ENCODE assay signal across 8 mouse cellular contexts in the genomic region with DNA sequence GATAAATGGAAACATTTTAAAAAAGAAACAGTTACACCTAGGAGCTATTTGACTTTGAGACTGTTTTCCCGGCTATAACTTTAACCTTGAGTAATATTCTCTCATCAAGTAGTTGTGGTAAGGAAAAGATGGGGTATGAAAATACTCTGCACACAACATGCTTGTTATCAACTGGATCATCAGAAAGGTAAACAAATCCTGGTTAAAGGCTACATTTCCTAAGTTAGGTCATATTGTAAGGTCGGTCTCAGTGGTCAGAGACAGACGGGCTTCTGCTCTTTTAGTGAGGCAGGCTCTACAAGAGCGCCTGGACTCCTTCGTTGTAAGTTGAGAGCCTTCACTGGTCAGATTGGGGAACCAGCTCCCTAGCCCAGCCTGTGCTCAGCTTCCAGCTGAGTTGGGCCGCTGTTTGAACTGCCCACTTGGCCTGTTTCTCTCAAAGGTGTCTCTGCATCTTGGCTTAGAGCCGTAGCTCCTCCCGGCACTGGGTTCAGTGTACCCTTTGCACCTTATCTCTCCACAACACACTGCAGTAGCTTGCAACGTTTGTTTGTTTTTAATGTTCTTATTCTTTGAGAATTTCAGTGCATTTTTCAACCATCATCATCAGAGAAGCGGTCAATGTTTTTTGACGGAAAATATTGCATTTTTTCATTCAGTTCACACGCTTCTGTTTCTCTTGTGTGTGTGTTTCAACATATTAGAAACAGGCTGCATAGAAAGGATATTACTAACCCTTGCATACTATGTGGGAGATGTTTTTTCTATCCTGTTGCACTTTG. TPM values are rescaled to one million over a fixed set of nuclear protein-coding genes. Genes with fewer than 3 reads are reported as not detected.
DNase-seq lines count a peak whose midpoint lies in the region; ATAC-seq and TF ChIP-seq lines count a peak whose summit lies in the region.

No protein-coding gene starts in this region.

- ATAC-seq in hindbrain, embryonic 12.5 days (ENCODE audit: low FRiP score), result no peak
- peak; percentile 71 for ATAC-seq in liver, embryonic 12.5 days

- intact Hi-C loops in heart, adult 2 months (cut with DNase I), result loop anchor here (5.0 kb wide), 1 partner anchor 45 kb away; a partner anchor contains a TSS

- peaks cover 2% of the 10 kb centered on the region; the same call in 1 of the 2 replicates for H3K79me2 ChIP-seq in heart, adult 2 months (replicated peaks; ENCODE audit: control insufficient read depth, insufficient read depth, low read length)

- no peak for TF ChIP-seq EP300 in heart, adult 2 months (IDR thresholded peaks at IDR 0.05; ENCODE audit: insufficient read depth, low read depth, low read length)

- no peak for DNase-seq in heart, adult 2 months
- DNase-seq in heart, adult 9 months (ENCODE audit: low spot score in 2 of 2), result no peak
- peak; percentile 53 for DNase-seq in cerebellum, adult 11-12 months
- peak; percentile 56 to 70 for DNase-seq in spleen, postnatal 4 days (ENCODE audit: low spot score in 2 of 2)
- DNase-seq in frontal cortex, postnatal 10 days (ENCODE audit: low spot score in 2 of 2), result no peak
- no peak for DNase-seq in adrenal gland, adult 2 months

- H3K36me3 ChIP-seq in heart, adult 2 months (ENCODE audit: control insufficient read depth, insufficient read depth, low read length), result no peaks in the 10 kb centered on the region; the same call in 1 of the 2 replicates
- 0 out of 2 replicates have a peak, but pooled peaks cover 3% of the 10 kb centered on the region for H3K36me3 ChIP-seq in hindbrain, embryonic 12.5 days
- H3K36me3 ChIP-seq in liver, embryonic 12.5 days, result peaks cover 32% of the 10 kb centered on the region

- 44% methylated on average over 12 of the region's 12 CpGs for WGBS in heart, adult 2 months
- WGBS in hindbrain, embryonic 12.5 days, result 68% methylated on average over 12 of the region's 12 CpGs
- 15% methylated on average over 12 of the region's 12 CpGs for WGBS in liver, embryonic 12.5 days (ENCODE audit: insufficient replicate concordance)

- no peak overlapping the region for H3K27ac ChIP-seq in heart, adult 2 months
- no peak overlapping the region for H3K27ac ChIP-seq in hindbrain, embryonic 12.5 days
- peak overlapping the region; percentile 100 for H3K27ac ChIP-seq in liver, embryonic 12.5 days

- H3K4me2 ChIP-seq in hindbrain, embryonic 12.5 days (replicated peaks), result peak overlapping the region; percentile 72
- peak overlapping the region; percentile 75 for H3K4me2 ChIP-seq in liver, embryonic 12.5 days

- TF ChIP-seq CTCF in heart, adult 2 months (IDR thresholded peaks at IDR 0.05), result no peak

- 0 out of 2 replicates have a peak overlapping the region, but pooled peaks have one; percentile 29 for H3K9ac ChIP-seq in heart, adult 2 months (ENCODE audit: low read depth, low read length)
- 0 out of 2 replicates have a peak overlapping the region, but pooled peaks have one; percentile 84 for H3K9ac ChIP-seq in hindbrain, embryonic 12.5 days
- H3K9ac ChIP-seq in liver, embryonic 12.5 days, result peak overlapping the region; percentile 100

- no peak for TF ChIP-seq POLR2A in heart, adult 2 months (IDR thresholded peaks at IDR 0.05; ENCODE audit: insufficient read depth, low read depth, low read length)

- H3K4me3 ChIP-seq in heart, adult 2 months, result peak overlapping the region; percentile 90
- H3K4me3 ChIP-seq in hindbrain, embryonic 12.5 days, result peak overlapping the region; percentile 84
- H3K4me3 ChIP-seq in liver, embryonic 12.5 days, result peak overlapping the region; percentile 99

- no peaks in the 10 kb centered on the region for H3K9me3 ChIP-seq in hindbrain, embryonic 12.5 days (replicated peaks)
- no peaks in the 10 kb centered on the region for H3K9me3 ChIP-seq in liver, embryonic 12.5 days (replicated peaks)

- H3K27me3 ChIP-seq in heart, adult 2 months (ENCODE audit: control insufficient read depth, insufficient read depth, low read length), result no peaks in the 10 kb centered on the region
- no peaks in the 10 kb centered on the region for H3K27me3 ChIP-seq in hindbrain, embryonic 12.5 days
- no peaks in the 10 kb centered on the region for H3K27me3 ChIP-seq in liver, embryonic 12.5 days (replicated peaks)

- peaks cover 4% of the 10 kb centered on the region for H3K4me1 ChIP-seq in heart, adult 2 months (ENCODE audit: control insufficient read depth, insufficient read depth, low read length)
- H3K4me1 ChIP-seq in hindbrain, embryonic 12.5 days, result peaks cover 15% of the 10 kb centered on the region
- H3K4me1 ChIP-seq in liver, embryonic 12.5 days, result peaks cover 66% of the 10 kb centered on the region

RNA-seq across cellular contexts. Expression of a gene that starts 1.8 kb away (rescaled TPM):
- total RNA-seq in heart, adult 2 months (2021), result 10 to 100 TPM; 44.8 to 51.4 TPM
- polyA plus RNA-seq in heart, adult 2 months (2012; rRNA removed), result 20.7 and 22.5 TPM in 2 replicates
- 72.4 and 72.9 TPM in 2 replicates for polyA plus RNA-seq in hindbrain, embryonic 12.5 days (2016; fragmentation: Nextera tagmentation; extraction: Ambion mirVana)
- polyA plus RNA-seq in liver, embryonic 12.5 days (2016; fragmentation: Nextera tagmentation; extraction: Ambion mirVana), result 596 and 604 TPM in 2 replicates
- total RNA-seq in adrenal gland, adult 2 months (2021), result 10 to 100 TPM; 82.8 to 97.9 TPM
- polyA plus RNA-seq in adrenal gland, adult 2 months (2012; rRNA removed), result 161 and 269 TPM in 2 replicates

RNA-seq across cellular contexts. Expression of a gene that starts 27.0 kb away (rescaled TPM):
- 10 to 100 TPM; 25.7 to 25.8 TPM for total RNA-seq in heart, adult 2 months (2021)
- 6.9 and 11.1 TPM in 2 replicates for polyA plus RNA-seq in heart, adult 2 months (2012; rRNA removed)
- 70.1 and 75.0 TPM in 2 replicates for polyA plus RNA-seq in hindbrain, embryonic 12.5 days (2016; fragmentation: Nextera tagmentation; extraction: Ambion mirVana)
- 68.3 and 68.6 TPM in 2 replicates for polyA plus RNA-seq in liver, embryonic 12.5 days (2016; fragmentation: Nextera tagmentation; extraction: Ambion mirVana)
- 10 to 100 TPM; 35.4 to 63.5 TPM for total RNA-seq in adrenal gland, adult 2 months (2021)
- polyA plus RNA-seq in adrenal gland, adult 2 months (2012; rRNA removed), result 1.2 and 2.1 TPM in 2 replicates

RNA-seq across cellular contexts. Expression of a gene that starts 46.8 kb away (rescaled TPM):
- 1 to 10 TPM; 4.7 to 7.5 TPM for total RNA-seq in heart, adult 2 months (2021)
- 10.0 and 10.2 TPM in 2 replicates for polyA plus RNA-seq in heart, adult 2 months (2012; rRNA removed)
- polyA plus RNA-seq in hindbrain, embryonic 12.5 days (2016; fragmentation: Nextera tagmentation; extraction: Ambion mirVana), result 8.1 and 8.8 TPM in 2 replicates
- polyA plus RNA-seq in liver, embryonic 12.5 days (2016; fragmentation: Nextera tagmentation; extraction: Ambion mirVana), result 5.5 and 6.8 TPM in 2 replicates
- total RNA-seq in adrenal gland, adult 2 months (2021), result 10 to 100 TPM; 51.6 to 63.5 TPM
- 108 and 128 TPM in 2 replicates for polyA plus RNA-seq in adrenal gland, adult 2 months (2012; rRNA removed)

Comparison
In these comparisons a context has a peak if more than half of its experiments do, and no peak if none do; other contexts are left out.
1. DNase-seq: peak in cerebellum, adult 11-12 months (single experiment) and spleen, postnatal 4 days (2 of 2); none in heart, adult 2 months (0 of 2), heart, adult 9 months (0 of 2), frontal cortex, postnatal 10 days (0 of 2) and adrenal gland, adult 2 months (single experiment).
2. H3K9ac ChIP-seq: peak in every context shown above with its lines; median percentile 100 in liver, embryonic 12.5 days; 84 in hindbrain, embryonic 12.5 days; 29 in heart, adult 2 months.
3. Peak in every context shown above with its lines, with median percentiles within 50 percentile points of each other: H3K4me3 ChIP-seq.